Mouse (Mus musculus) hematopoietic multipotent progenitor cell, adult 10-12 weeks (in vitro differentiated cells): ENCODE data around the gene Nudt4. TPM values are rescaled to one million over a fixed set of nuclear protein-coding genes. Genes with fewer than 3 reads are reported as not detected.

Source experiments
- polyA plus RNA-seq: library from polyadenylated mRNA; stranded (reverse); fragments of >175 nt; gene quantifications from 2 replicates; pipeline ENCODE4 v1.2.3, GENCODE M21; 2012; ENCODE audit warnings: low replicate concordance

The Nudt4 gene
- polyA plus RNA-seq: 19.4 and 39.2 TPM in 2 replicates

GRCm38 (mm10) chr10:95563851-95564845, at the start of gene Nudt4:
Gene Nudt4, minus strand, starts transcription at chr10:95564146.

DNA sequence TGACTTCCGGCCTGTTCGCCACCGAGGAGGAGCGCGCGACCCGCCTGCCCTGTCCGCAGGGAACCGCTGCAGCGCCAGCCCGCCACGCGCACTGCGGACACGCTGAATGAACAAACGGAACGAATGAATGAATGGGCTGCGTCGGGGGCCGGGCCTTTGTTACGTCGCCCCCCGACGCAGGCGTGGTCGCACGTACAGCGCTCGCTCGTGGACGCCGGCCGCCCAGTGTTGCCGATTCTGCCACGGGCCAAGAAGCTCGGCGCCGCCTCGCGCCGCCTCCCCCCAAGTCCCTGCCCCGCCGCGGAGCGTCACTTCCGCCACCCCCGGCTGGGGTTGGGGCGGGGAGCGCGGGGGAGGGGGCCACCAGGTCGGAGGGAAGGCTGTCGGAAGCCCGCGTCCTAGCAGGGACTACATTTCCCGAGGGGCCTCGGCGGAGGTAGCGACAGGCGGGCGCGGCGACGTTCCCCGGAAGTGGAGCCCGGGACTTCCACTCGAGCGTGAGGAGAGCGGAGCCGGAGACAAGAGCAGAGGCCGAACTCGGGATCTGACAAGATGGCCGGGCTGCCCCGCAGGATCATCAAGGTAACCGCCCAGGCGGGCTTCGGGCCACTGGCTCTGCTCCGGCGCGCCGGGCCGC, 49.2 kb downstream of the Nudt4 start, which contains the start of gene Ube2n:
Gene Ube2n (plus strand): TSS at position 490 of the 637 bp plus-strand sequence.

GRCm38 (mm10) chr10:95501463-95502081, 62.4 kb downstream of the Nudt4 start, which contains the start of gene Mrpl42:
Gene Mrpl42, minus strand, starts transcription at chr10:95501940.

Other genes starting within 250 kb of the Nudt4 start
- 18.7 and 19.0 TPM in 2 replicates for gene Cradd, start 240.0 kb downstream of the Nudt4 start, polyA plus RNA-seq
- 9.9 and 29.8 TPM in 2 replicates for gene Socs2, start 147.0 kb downstream of the Nudt4 start, polyA plus RNA-seq
- gene Mrpl42, start 62.2 kb downstream of the Nudt4 start, polyA plus RNA-seq: 7.1 and 9.6 TPM in 2 replicates
- 13.5 and 40.0 TPM in 2 replicates for gene Ube2n, start 49.0 kb downstream of the Nudt4 start, polyA plus RNA-seq
- gene Anapc15-ps, start 109.3 kb upstream of the Nudt4 start, polyA plus RNA-seq: not detected in 2 replicates